Mouse (Mus musculus): ENCODE results near the gene Cdh1. TPM values are rescaled to one million over a fixed set of nuclear protein-coding genes. Genes with fewer than 3 reads are reported as not detected.
"Not testable (repeated sequence)": the region's sequence is repeated elsewhere in the genome, so short reads cannot be mapped to it uniquely, and the experiment has no call there.

Gene Cdh1
- total RNA-seq, 2 experiments from 2014 or later: 4.1 to 4.2 TPM

DNA sequence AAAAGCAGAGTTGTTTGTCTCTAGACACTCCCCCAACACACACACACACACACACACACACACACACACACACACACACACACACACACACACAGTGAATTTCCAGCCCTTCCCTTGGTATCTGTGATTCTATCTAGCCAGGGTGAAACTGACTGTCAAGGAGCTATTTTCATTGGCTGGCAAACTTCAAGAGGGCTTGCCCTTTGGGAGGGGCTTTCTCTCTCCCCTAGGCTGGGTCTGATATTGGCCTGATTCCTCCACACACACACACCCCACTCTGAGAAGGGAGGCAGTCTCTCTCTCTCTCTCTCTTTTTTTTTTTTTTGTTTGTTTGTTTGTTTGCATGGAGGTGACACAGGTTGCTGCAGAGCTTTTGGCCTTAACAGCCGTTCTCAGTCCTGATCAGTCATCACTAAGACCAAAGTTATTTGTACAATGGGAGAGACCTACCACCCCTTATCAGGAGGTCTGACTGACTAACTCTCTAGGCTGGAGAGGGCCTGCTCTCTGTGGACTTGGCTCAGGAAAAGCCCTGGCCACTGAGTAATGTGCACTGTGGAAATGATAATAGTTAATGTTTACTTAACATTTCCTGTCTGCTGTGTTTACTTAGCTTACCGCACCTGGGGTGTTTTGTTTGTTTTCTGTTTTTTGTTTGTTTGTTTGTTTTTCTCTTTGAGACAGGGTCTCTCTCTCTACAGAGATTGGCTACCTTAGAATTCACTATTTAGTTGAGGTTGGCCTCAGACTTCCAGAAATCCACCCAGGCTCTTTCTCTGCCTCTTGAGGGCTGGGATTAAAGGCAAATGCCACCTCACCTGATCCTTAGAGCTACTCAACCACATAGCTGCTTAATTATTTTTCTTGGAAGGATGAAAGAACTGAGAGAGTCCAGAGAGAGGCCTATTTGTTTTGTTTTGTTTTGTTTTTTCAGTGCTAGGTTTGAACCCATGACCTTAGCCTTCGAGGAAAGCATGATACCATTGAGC, 14.4 kb upstream of the Cdh1 start:
- intact Hi-C loops (cut with DNase I): no loop called here
- DNase-seq: no peak

DNA sequence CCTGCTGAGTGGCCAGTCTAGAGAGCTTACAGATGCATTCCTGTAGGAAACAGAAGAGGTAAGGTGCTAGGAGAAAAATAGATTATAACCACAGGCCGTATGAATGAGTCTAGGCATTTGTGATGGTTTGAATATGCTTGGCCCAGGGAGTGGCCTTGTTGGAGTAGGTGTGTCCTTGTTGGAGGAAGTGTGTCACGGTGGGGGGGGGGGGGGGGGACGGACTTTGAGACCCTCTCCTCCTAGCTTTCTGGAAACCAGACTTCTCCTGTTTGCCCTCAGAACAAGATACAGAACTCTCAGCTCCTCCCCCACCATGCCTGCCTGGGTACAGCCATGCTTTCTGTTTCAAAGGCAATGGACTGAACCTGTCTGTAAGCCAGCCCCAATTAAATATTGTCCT, 10.7 kb upstream of the Cdh1 start:
- intact Hi-C loops (cut with DNase I): no loop called here
- DNase-seq: no peak

DNA sequence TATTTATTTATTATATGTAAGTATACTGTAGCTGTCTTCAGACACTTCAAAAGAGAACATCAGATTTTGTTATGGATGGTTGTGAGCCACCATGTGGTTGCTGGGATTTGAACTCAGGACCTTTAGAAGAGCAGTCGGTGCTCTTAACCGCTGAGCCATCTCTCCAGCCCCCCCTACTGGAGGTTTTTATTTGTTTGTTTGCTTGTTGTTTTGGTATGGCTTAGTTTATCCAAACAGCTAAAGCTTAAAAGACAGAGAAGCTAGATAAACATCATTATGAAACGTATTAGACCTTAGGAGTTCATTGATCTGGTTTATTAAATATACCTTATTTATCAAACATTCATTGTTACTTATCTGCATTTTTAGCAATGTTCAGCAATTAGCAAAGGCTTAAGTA, 7.5 kb upstream of the Cdh1 start:
- intact Hi-C loops (cut with DNase I); DNase-seq: not testable (repeated sequence)

DNA sequence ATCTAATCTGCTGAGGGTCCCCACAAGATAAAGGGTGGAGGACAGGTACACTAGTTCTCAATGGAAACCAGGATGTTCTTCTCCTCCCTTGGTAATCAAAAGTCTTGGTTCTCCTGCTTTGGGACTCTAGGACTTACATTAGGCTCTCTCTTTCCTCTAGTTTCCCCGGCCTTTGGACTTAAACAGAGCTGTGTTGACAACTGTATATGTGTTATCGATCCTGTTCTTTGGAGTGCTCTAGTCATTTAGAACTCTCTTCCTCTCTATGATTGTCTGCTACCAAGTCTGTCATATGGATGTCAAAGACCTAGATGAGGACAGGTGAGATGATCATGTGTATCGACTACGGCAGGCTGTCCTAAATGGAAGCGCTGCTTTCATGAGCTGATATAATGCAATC, 6.1 kb upstream of the Cdh1 start:
- DNase-seq: no peak
- intact Hi-C loops (cut with DNase I): no loop called here

- intact Hi-C loops (cut with DNase I): no loop called here
Observed at GRCm38 (mm10) chr8:106599265-106599979, 3.7 kb upstream of the Cdh1 start.

GRCm38 (mm10) chr8:106603933-106604332, 782 bp downstream of the Cdh1 start:
- intact Hi-C loops (cut with DNase I): no loop called here

More at GRCm38 (mm10) chr8:106599265-106599979, 3.7 kb upstream of the Cdh1 start:
- DNase-seq: no peak

GRCm38 (mm10) chr8:106605657-106606056, 2.5 kb downstream of the Cdh1 start:
- no peak for DNase-seq
- intact Hi-C loops (cut with DNase I): no loop called here

More at GRCm38 (mm10) chr8:106603933-106604332, 782 bp downstream of the Cdh1 start:
- no peak for DNase-seq

- intact Hi-C loops (cut with DNase I): no loop called here
- DNase-seq: no peak
Observed at GRCm38 (mm10) chr8:106606121-106606520, 3.0 kb downstream of the Cdh1 start.

GRCm38 (mm10) chr8:106606601-106607145, 3.5 kb downstream of the Cdh1 start:
- no peak for DNase-seq
- intact Hi-C loops (cut with DNase I): no loop called here

GRCm38 (mm10) chr8:106607783-106608182, 4.6 kb downstream of the Cdh1 start:
- DNase-seq; intact Hi-C loops (cut with DNase I): not testable (repeated sequence)

DNA sequence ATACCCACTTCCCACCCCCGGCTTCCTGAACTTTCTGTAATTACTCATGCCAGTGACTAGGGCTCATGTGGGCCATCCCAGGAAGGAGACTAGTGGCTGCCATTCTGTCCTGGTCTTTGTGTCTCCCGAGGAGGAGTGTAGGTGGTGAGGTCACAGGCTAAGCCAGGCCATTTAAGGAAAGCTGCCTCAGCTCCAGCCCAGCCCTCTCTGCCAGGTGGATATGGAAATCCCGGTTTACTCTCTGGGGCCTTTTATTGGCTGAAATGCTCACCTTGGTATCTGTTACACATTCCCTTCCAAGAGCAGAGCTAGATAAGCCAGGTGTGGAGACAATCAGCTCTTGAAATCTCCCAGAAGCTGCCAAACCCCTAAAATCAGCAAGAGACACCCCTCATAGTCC, 5.3 kb downstream of the Cdh1 start:
- intact Hi-C loops (cut with DNase I): no loop called here

GRCm38 (mm10) chr8:106609076-106609903, 6.1 kb downstream of the Cdh1 start:
- intact Hi-C loops (cut with DNase I): no loop called here
- no peak for DNase-seq

More for the DNA sequence above, 5.3 kb downstream of the Cdh1 start:
- no peak for DNase-seq

GRCm38 (mm10) chr8:106610958-106611640, 7.9 kb downstream of the Cdh1 start:
- intact Hi-C loops (cut with DNase I): no loop called here
- DNase-seq: no peak

DNA sequence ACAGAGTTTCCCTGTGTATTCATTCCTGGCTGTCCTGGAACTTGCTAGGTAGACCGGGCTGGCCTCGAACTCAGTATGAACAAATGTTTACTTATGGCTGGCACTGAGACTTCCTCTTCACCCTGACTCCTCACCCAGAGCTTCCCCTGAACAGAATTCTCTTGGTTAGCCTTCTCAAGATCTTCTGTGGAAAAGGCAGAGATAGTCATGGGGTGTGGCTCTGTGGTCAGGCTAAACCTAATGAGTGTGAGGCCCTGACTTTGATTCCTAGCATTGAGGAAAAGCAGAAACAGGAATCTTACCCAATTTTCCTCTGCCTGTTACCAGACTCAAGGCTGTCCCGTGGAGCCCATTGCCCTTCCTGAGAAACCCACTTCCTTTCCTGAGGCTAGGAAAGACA, 8.9 kb downstream of the Cdh1 start:
- intact Hi-C loops (cut with DNase I): no loop called here
- no peak for DNase-seq

DNA sequence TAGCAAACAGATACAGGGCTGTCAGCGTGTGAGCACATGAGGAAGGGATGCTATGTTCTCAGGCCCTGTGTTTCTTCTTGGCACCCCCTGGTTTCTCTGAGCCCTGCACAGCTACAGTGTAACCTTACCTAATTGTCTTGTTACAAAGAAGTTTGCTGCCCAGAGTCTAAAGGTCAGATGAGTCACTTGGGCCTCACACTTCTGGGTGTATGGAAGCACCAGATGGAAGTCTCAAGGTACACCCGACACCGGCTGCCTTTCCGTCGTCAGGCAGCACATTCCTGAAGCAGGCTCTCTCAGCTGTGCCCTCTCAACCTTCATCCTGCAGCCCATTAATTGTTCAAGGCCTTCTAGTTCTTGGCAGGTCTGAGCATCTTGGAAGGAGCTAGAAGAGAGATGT, 11.6 kb downstream of the Cdh1 start:
- no peak for DNase-seq
- intact Hi-C loops (cut with DNase I): no loop called here

DNA sequence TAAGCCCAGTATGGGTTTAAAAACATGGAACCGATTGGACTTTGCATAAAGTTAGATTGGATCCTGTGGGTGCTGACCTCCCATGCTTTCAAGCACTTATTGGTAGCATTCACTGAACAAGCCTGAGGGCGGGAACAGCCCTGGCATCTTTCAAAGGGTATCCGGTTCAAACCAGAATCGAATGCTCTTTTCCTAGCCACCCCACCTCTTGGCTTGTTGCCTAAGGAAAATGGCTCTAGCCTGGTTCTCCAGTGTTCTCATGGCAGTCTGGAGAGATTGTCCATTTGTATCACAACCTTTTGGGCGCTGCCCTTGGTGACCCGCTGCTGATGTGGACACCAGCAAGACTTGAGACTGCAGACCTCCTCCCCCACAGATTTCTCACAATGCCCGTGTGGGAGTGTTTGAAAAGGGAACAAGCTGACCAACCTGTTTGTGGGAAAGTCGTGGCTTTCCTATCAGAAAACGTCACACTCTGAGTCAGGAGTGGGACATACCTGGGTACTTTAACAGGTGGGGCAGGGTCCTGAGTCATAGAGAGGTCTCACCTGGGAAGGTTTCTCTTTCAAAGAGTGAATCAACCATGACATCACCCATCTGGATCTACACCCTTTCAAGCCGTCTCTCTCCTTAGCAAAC, 12.6 kb downstream of the Cdh1 start:
- DNase-seq: no peak
- intact Hi-C loops (cut with DNase I): no loop called here

DNA sequence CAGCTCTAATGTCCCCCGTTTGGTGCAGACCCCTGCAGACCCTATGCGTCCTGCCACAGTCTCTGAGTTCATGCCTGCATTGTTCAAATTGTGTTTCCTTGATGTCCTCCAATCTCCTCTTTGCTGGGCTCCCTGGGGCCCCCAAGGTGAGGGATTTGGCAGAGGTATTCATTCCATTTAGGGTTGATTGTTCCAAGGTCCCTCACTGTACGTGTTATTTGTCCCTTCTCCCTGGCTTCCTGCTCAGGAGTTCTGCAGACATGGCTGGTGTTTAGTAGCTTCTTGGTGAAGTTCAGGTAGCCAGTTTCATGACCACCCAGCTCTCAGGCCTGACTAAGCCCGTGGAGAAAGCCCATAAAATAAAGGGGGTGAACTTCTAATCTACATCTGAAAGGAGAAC, 13.5 kb downstream of the Cdh1 start:
- intact Hi-C loops (cut with DNase I): no loop called here
- no peak for DNase-seq

DNA sequence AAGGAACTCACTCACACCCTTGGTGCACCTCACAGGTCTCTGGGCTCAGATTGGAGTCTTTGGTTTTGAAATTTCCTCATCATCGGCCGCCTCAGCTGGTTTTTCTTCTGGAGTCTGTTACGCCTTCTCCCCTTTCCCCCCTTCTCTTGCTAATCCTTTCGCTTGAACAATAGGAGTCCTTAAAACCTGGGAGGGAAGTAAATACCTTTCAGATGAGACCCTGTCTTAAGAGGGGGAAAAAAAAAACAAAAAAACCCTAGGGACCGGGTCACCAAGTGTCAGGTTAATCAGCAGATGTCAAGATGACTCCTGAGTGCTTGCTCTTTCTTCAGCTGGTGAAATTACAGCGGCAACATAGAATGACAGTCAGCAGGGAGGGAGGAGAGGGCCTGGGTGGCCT, 14.0 kb downstream of the Cdh1 start:
- intact Hi-C loops (cut with DNase I): no loop called here
- DNase-seq: no peak

GRCm38 (mm10) chr8:106617865-106618264, 14.7 kb downstream of the Cdh1 start:
- intact Hi-C loops (cut with DNase I): no loop called here
- DNase-seq: no peak
